ENCODE assay signal across 10 mouse cellular contexts in genomic region chr19:16285051-16286028, GRCm38 (mm10).
DNase-seq lines count a peak whose midpoint lies in the region; ATAC-seq lines count a peak whose summit lies in the region.
"Had no signal": no experiment of that assay in that cellular context is flagged by ENCODE, and none has a peak within 500 bp of the region (broad histone marks: within the 10 kb centered on the region; RNA-seq: fewer than 3 reads in every experiment).

No protein-coding gene starts in this region.

- no peaks in the 10 kb centered on the region for H3K27me3 ChIP-seq in heart, embryonic 12.5 days (replicated peaks)
- no peaks in the 10 kb centered on the region for H3K27me3 ChIP-seq in liver, embryonic 13.5 days
- no peaks in the 10 kb centered on the region for H3K27me3 ChIP-seq in liver, embryonic 12.5 days (replicated peaks)
- H3K27me3 ChIP-seq in midbrain, embryonic 15.5 days (replicated peaks): no peaks in the 10 kb centered on the region
- H3K27me3 ChIP-seq: embryonic facial prominence, embryonic 12.5 days had no signal

- 67% methylated on average over 11 of the region's 11 CpGs for WGBS in heart, embryonic 12.5 days
- WGBS in liver, embryonic 13.5 days (ENCODE audit: insufficient replicate concordance): 67% methylated on average over 11 of the region's 11 CpGs
- WGBS in liver, embryonic 12.5 days (ENCODE audit: insufficient replicate concordance): 69% methylated on average over 11 of the region's 11 CpGs
- 81% methylated on average over 11 of the region's 11 CpGs for WGBS in midbrain, embryonic 15.5 days

- H3K4me1 ChIP-seq in heart, embryonic 12.5 days (replicated peaks): peaks cover 55% of the 10 kb centered on the region
- peaks cover 50% of the 10 kb centered on the region for H3K4me1 ChIP-seq in liver, embryonic 13.5 days (replicated peaks)
- peaks cover 58% of the 10 kb centered on the region for H3K4me1 ChIP-seq in liver, embryonic 12.5 days
- H3K4me1 ChIP-seq in midbrain, embryonic 15.5 days: peaks cover 19% of the 10 kb centered on the region; the same call in 1 of the 2 replicates

- H3K9ac ChIP-seq in heart, embryonic 12.5 days: no peak overlapping the region
- no peak overlapping the region for H3K9ac ChIP-seq in liver, embryonic 13.5 days
- no peak overlapping the region for H3K9ac ChIP-seq in liver, embryonic 12.5 days
- H3K9ac ChIP-seq in midbrain, embryonic 15.5 days: no peak overlapping the region
- H3K9ac ChIP-seq: embryonic facial prominence, embryonic 12.5 days had no signal

- no peaks in the 10 kb centered on the region for H3K36me3 ChIP-seq in heart, embryonic 12.5 days
- H3K36me3 ChIP-seq in liver, embryonic 13.5 days: no peaks in the 10 kb centered on the region
- H3K36me3 ChIP-seq in liver, embryonic 12.5 days: no peaks in the 10 kb centered on the region
- no peaks in the 10 kb centered on the region for H3K36me3 ChIP-seq in midbrain, embryonic 15.5 days (replicated peaks)
- H3K36me3 ChIP-seq: embryonic facial prominence, embryonic 12.5 days had no signal

- peak overlapping the region; percentile 56; the same call in 1 of the 2 replicates for H3K27ac ChIP-seq in heart, embryonic 12.5 days (ENCODE audit: poor library complexity, severe bottlenecking)
- H3K27ac ChIP-seq in liver, embryonic 13.5 days: peak overlapping the region; percentile 29; the same call in 1 of the 2 replicates
- H3K27ac ChIP-seq in liver, embryonic 12.5 days: no peak overlapping the region
- peak overlapping the region; percentile 39; the same call in 1 of the 2 replicates for H3K27ac ChIP-seq in midbrain, embryonic 15.5 days
- H3K27ac ChIP-seq: embryonic facial prominence, embryonic 12.5 days had no signal

- no peaks in the 10 kb centered on the region for H3K9me3 ChIP-seq in heart, embryonic 12.5 days (replicated peaks)
- H3K9me3 ChIP-seq in liver, embryonic 13.5 days (replicated peaks): no peaks in the 10 kb centered on the region
- H3K9me3 ChIP-seq in liver, embryonic 12.5 days (replicated peaks): no peaks in the 10 kb centered on the region
- H3K9me3 ChIP-seq in midbrain, embryonic 15.5 days: no peaks in the 10 kb centered on the region
- H3K9me3 ChIP-seq: embryonic facial prominence, embryonic 12.5 days had no signal

- intact Hi-C loops in heart, postnatal 36 days (cut with DNase I): no loop called here

- H3K4me2 ChIP-seq in heart, embryonic 12.5 days: no peak overlapping the region
- H3K4me2 ChIP-seq in liver, embryonic 13.5 days: no peak overlapping the region
- no peak overlapping the region for H3K4me2 ChIP-seq in liver, embryonic 12.5 days
- H3K4me2 ChIP-seq in midbrain, embryonic 15.5 days: no peak overlapping the region
- H3K4me2 ChIP-seq: embryonic facial prominence, embryonic 12.5 days had no signal

- H3K4me3 ChIP-seq in heart, embryonic 12.5 days: no peak overlapping the region
- H3K4me3 ChIP-seq in liver, embryonic 13.5 days (replicated peaks): no peak overlapping the region
- no peak overlapping the region for H3K4me3 ChIP-seq in liver, embryonic 12.5 days
- no peak overlapping the region for H3K4me3 ChIP-seq in midbrain, embryonic 15.5 days
- H3K4me3 ChIP-seq: embryonic facial prominence, embryonic 12.5 days had no signal

- DNase-seq in heart, postnatal 36 days: no peak
- DNase-seq in liver, embryonic 13.5 days: no peak
- peak; percentile 86 for DNase-seq in cerebellum, adult 9-10 months
- DNase-seq in embryo, embryonic 10.5 days (ENCODE audit: low spot score): no peak
- no peak for DNase-seq in MN1 (ENCODE audit: low spot score)
- DNase-seq: thymus, adult 18-20 months had no signal

- no peak for ATAC-seq in heart, embryonic 12.5 days (ENCODE audit: insufficient number of reproducible peaks, low FRiP score)
- no peak for ATAC-seq in liver, embryonic 13.5 days (ENCODE audit: low read depth)
- ATAC-seq in liver, embryonic 12.5 days: no peak
- no peak; the same call in 1 of the 2 replicates for ATAC-seq in midbrain, embryonic 15.5 days (replicated peaks)
